Comparison of ENCODE assay signal across 10 mouse cellular contexts in the genomic region with DNA sequence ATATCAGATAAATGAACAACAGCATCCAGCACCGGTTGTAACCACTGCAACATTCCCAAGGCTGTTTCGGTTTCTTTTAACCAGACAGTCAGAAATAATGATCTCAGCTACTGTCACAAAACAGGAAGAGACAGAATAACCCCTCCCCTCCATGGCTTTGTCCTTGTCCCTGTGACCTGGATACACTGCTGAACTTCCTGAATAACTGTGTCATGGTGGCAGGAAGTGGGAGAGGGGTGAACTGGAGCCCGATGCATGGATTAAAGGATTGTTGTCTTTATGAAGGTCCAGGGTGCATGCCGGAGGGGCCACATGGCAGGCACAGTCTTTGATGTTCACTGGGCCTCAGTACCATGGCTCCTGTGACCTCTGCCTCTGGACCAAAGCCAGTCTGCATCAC.
DNase-seq lines count a peak whose midpoint lies in the region.
"Had no signal": no experiment of that assay in that cellular context is flagged by ENCODE, and none has a peak within 500 bp of the region (broad histone marks: within the 10 kb centered on the region; RNA-seq: fewer than 3 reads in every experiment).

No protein-coding gene starts in this region.

- H3K36me3 ChIP-seq in limb, embryonic 10.5 days = no peaks in the 10 kb centered on the region
- H3K36me3 ChIP-seq: embryonic facial prominence, embryonic 15.5 days had no signal

- DNase-seq in kidney, postnatal 10 days = peak; percentile 15
- no peak for DNase-seq in kidney, adult 11 months
- peak; percentile 45 for DNase-seq in CD4-positive, CD25-positive, alpha-beta regulatory T cell, adult 2 months (ENCODE audit: low read depth, low spot score)
- peak; percentile 57 for DNase-seq in Muller cell, postnatal 12 days (ENCODE audit: inconsistent ontology term)
- no peak for DNase-seq in limb, embryonic 10.5 days (ENCODE audit: low spot score)
- no peak for DNase-seq in frontal cortex, postnatal 36 days (ENCODE audit: low spot score in 2 of 2)
- DNase-seq in urinary bladder, postnatal 14 days (ENCODE audit: low spot score) = no peak
- DNase-seq: cerebellum, adult 9-10 months had no signal

- no peaks in the 10 kb centered on the region for H3K9me3 ChIP-seq in limb, embryonic 10.5 days (replicated peaks)
- H3K9me3 ChIP-seq: embryonic facial prominence, embryonic 15.5 days had no signal

- 50% methylated on average over 4 of the region's 4 CpGs for WGBS in limb, embryonic 10.5 days

- H3K4me1 ChIP-seq in limb, embryonic 10.5 days = peaks cover 40% of the 10 kb centered on the region

- no peaks in the 10 kb centered on the region for H3K27me3 ChIP-seq in limb, embryonic 10.5 days (ENCODE audit: low read depth, poor library complexity, severe bottlenecking)
- H3K27me3 ChIP-seq: embryonic facial prominence, embryonic 15.5 days had no signal

- no peak overlapping the region for H3K4me3 ChIP-seq in limb, embryonic 10.5 days
- H3K4me3 ChIP-seq: embryonic facial prominence, embryonic 15.5 days had no signal

- peak overlapping the region; percentile 4; the same call in 1 of the 2 replicates for H3K27ac ChIP-seq in limb, embryonic 10.5 days
- H3K27ac ChIP-seq: embryonic facial prominence, embryonic 15.5 days; hindbrain, embryonic 14.5 days had no signal

Comparison
In these comparisons a context has a peak if more than half of its experiments do, and no peak if none do; other contexts are left out.
1. DNase-seq: peak in kidney, postnatal 10 days (single experiment), CD4-positive, CD25-positive, alpha-beta regulatory T cell, adult 2 months (single experiment) and Muller cell, postnatal 12 days (single experiment); none in kidney, adult 11 months (single experiment), limb, embryonic 10.5 days (single experiment), frontal cortex, postnatal 36 days (0 of 2) and urinary bladder, postnatal 14 days (single experiment).